Mouse (Mus musculus): ENCODE data around the gene Npcd.

GRCm38 (mm10) chr15:79755977-79756625 is 77.9 kb downstream of the Npcd start:
- no peak for TF ChIP-seq CTCF (IDR thresholded peaks at IDR 0.05; ENCODE audit: control insufficient read depth, insufficient read depth, insufficient replicate concordance, low read depth, low read length)
- TF ChIP-seq POLR2A (IDR thresholded peaks at IDR 0.05; ENCODE audit: control insufficient read depth, low read depth, low read length) = no peak
